Mouse (Mus musculus) cerebellum, postnatal 10 days (tissue): ENCODE data around the gene Krt10.
A peak's percentile ranks its signal among the peaks of the same experiment; 100 is the strongest.

ENCODE experiments used
- DNase-seq, 2 experiments: peaks; one replicate each; pipeline ENCODE4 v3.0.0; 2021; ENCODE audit warnings: mixed read lengths in 2 of 2

Krt10 gene

DNA sequence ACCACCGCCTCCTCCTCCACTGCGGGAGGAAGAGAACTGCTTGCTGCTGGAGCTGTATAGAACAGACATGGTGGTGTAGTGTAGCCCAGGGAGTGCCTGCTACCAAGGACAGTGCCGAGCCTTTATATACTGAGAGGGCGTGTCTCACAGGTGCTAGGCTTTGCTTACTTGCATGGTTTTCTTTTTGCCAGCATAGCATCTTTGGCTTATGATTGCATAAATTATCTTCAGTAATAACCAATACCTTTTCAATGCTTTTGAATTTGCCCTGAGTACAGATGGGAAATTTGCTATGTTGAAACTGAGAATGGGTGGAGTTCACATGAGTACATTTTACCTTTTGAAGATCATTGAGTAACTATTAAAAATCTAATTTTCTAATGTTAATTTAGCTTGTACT, at the start of gene Krt10:
TSS of gene Krt10 (minus strand) at position 101 of the 400 bp plus-strand sequence.
- DNase-seq: no peak

DNA sequence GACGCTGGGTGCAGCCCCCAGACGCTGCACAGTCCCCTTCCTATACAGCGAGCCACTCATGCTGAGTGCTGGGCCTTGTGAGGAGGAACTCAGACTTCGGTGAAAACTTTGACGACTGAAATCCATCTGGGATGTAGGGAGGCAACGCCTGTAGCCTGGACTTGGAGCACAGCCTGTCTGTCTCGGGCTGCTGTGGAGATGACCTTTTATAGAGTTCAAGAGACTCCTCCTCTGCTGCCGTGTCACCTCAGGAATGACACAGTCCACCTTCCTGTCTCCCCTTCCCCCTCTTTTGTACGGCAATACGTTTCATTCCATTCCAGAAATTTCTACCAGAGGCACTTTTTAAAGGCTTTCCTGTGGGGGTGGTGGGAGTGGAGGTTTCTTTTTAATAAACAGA, 48.8 kb upstream of the Krt10 start, which contains the start of gene Krt20:
TSS of gene Krt20 (minus strand) at position 179 of the 400 bp plus-strand sequence.
- no peak for DNase-seq

DNA sequence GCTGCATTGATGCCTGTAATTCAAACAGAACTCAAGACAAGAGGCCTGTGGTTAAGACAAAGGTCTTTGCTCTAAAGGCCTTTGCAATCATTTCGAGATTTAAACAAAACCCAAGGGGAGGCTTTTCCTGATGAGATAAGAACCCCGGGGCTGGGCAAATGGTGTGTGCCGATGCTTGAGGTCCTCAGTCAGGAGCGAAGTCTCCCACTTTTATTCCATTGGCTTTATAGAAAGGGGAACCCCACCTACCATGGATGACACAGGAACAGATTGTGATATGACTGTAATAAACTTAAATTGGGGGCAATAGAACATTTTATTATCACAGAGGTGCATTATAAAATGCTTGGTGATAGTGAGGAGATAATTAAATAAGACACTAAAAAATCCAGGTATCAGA, 47.5 kb upstream of the Krt10 start:
- DNase-seq: no peak

DNA sequence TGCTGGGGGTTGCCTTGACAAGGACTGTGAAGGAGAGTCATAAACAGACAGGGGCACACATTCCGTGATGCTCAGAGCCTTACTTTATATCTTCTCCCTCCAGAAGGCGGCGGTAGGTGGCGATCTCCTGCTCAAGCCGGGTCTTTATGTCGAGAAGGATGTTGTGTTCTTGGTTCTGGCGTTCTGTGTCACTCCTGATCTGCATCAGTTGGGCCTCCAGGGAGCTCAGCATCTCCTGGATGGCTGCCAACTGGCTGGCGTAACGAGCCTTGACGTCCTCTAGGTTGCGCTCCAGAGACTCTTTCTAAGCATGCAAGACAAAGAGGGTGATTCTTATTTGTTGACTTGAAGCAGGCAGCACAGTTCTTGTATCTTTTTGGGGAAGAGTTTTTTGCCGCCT, 41.5 kb upstream of the Krt10 start:
- DNase-seq: peak; percentile 70 to 74

DNA sequence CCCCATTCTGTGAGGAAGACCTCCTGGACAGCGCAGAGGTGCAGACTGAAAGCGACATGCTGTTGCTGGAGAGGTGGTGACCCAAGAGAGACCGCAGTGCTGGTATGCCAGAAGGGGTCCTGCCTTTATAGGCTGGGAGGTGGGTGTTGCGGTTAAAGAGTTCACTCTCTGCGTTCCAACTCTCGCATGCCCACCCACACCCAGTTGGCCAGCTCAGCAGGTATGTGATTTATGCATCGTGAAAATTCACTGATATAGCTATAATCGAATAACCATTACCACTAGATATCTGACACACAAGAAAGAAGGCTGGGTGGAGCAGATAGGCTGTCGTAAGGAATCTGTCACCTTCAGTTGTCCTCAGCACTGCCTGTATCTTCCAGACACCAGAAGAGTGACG, 33.0 kb upstream of the Krt10 start, which contains the start of gene Krt12:
TSS of gene Krt12 (minus strand) at position 101 of the 400 bp plus-strand sequence.
- DNase-seq: no peak

DNA sequence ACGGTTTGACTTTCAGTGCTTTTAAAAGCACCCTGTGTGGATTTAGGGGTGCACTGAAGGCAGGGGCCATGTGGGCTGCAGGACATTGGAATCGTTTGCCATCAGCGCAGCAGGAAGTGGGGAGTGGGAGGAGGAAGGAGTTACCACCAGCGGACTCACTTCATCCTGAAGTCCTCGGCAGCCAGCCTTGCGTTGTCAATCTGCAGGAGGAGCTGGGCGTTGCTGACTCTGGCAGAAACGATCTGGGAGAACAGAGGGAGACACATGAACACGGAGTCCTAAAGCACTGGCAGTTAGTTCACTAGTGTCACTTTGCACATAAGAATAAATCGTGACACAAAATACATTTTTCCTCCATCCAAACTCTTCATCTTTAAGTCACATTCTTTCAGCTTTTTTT, 31.4 kb upstream of the Krt10 start:
- DNase-seq: no peak

DNA sequence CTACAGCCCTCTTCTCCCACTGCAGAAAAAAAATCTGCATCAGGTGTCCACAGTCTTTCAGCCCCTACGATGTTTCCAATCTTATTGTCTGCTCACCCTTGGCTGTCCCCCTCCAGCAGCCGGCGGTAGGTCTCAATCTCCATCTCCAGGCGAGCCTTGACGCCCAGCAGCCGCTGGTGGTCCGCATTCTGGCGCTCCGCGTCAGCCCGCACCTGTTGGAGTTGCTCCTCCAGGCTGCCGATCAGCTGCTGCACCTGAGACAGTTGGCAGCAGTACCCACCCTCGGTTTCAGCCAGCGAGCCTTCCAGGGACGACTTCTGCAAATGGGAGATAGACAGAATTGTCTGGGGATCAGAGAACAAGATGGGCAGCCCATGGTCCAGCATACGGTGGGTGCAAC, 28.7 kb upstream of the Krt10 start:
- DNase-seq: peak; percentile 25 to 29

DNA sequence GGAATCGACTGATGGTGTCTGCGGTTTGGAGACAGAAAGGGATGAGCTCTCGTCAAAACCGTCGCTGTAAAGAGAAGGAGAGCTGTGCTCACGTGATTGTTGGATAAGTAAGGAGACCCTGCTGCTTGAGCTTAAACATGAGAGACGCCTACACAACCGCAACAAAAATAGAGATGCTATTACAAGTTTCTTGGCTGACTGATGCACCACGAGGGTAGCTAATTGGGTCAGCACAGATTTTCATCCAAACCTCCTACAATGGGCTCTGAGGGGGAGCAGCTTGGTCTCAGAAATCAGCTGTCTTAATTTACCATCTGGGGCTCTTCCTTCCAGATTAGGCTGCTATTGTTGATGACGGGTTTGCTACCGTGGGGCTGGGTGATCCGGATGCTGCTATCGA, 27.7 kb upstream of the Krt10 start:
- DNase-seq: no peak

DNA sequence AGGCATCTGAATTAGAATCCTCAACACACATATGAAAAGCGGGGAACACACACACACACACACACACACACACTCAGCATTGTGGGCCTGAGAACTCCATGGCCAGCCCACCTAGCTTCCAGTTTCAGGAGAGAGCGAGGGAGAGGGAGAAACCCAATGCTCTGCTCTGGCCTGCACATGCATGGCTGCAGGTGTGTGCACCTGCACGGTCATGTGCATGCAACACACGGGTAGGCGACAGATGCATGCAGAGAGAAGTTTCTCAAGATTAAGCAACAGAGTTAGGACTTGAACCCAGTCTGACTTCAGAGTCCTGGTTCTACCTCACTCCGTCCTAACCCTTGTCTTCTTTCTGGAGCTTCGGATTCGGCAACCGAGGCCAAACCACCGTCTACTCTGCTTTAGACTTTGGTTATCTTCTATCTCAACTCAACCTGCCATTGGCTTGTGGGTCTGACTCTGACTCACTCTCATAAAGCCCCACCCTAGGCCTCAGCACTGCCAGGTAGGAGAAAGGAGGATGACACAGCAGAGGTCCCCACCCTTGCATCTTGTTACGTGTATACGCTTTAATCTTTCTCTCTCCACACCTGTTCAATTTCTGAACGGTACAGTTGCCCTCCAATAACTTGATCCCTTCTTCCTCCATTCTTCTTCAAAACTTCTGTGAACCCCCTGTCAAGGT, 25.4 kb upstream of the Krt10 start:
- no peak for DNase-seq

DNA sequence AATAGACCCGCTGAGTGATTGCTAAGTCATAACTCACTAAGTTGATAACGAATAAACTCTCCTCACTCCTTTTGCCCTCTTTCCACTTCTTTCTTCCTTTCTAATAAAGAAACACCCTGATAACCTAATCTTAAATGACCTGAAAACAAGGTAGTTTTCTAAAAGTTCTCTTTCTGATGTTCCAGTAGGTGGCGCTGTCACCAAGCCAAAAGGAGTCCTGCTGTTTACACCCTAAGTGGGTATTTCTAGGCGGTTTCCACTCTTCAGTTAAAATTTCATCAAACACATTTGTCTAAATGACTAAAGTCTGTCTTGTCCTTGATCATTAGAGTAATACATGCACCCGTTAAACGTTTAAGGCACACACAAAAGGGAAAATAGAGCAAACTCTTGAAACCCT, 24.1 kb upstream of the Krt10 start:
- peak; percentile 46 to 54 for DNase-seq

DNA sequence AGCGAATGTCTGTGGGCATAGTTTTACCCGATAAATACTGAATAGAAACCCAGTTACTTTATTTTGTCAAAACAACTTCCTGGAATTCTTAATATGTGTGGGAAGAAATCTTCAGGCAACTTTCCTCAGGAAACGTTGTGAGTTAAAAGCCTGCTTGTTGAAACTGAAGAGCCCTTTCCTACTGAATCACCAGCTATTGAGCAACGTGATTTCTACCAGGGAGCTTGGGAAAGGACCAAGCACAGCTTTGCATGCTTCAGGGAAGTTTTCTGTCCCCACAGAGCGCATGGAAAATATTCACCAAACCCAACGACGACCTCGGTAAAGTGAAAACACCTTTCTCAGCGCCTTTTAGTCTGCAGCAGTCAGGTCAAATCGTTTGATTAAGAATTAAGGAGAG, 17.0 kb upstream of the Krt10 start:
- DNase-seq: no peak

DNA sequence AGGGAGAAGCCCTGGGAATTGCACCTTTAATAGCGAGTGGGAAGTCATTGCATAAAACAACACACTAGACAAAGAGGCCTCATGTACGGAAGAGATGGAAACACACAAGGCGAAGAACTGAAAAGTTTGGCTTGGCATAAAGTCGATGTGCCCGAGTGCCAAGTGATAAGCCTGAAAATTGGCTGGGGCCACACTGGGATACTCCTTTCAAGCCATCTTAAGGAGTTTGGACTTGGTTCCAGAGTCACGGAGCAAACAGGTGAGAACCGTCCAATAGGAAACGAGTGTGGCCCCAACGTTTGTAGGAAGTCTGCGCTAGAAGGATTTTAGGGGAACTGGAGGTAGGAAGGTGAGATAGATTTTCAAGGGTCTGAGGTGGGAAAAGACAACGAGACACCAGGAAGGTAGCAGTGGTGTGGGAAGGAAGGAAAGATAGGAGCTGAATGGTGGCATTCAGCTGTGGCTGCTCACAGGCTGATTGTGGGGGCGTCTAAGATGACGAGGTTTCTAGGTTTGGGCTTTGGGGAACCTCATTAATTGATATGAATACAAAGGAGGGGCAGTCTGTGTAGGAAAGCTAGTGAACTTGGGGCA, 10.9 kb upstream of the Krt10 start:
- DNase-seq: no peak

DNA sequence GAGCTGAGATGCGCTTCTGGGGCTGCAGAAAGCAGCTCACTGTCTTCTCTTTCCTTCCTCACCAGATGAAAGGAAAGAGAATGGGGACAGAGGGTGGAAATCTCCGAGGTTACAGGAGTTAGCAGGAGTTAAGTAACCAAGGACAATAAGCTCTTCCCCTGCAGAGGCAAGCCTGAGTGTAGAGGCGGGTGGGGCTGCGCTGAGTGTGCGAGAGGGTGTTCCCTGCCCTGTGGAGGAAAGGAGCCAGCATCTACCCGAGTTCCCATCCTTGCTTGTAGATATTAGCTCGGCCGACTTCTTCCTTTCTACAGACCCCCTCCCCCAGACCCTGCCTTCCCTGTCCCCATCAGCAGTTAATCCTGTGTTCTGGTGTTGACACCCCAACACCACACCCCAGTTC, 9.7 kb upstream of the Krt10 start:
- DNase-seq: no peak

DNA sequence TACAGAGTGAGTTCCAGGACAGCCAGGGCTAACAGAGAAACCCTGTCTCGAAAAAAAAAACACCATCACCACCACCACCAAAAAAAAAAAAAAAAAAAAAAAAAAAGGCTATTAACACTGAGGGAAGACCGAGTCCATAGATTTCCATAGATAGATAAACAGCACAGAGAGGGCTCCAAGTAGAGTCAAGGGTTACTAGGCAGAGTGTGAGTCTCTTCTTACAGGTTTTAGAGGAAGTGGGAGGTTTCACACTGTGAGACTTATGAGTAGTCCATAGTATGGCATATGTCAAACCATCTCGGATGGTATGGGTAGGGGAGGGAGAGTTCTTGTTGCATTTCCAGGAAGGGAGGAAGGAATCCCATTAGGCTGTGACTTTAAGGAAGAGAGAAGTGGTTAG, 8.9 kb upstream of the Krt10 start:
- no peak for DNase-seq

DNA sequence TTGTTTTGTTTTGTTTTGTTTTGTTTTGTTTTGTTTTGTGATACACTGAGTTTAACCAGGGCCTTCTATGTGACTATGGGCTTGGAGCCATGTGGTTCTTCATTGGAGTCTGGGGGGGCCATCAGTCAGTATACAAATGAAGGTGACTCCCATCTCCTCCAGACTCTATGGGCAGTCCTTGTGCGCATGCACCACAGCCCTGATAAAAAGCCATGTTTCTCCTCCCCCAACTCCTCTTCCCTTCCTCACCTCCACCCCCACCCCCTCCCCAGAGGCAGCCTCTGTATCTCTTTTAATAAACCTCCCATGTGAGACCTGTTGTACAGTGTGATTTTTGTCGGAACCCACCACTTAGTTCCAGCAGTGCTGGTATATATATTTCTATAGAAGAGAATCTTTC, 7.5 kb upstream of the Krt10 start:
- DNase-seq: no peak

DNA sequence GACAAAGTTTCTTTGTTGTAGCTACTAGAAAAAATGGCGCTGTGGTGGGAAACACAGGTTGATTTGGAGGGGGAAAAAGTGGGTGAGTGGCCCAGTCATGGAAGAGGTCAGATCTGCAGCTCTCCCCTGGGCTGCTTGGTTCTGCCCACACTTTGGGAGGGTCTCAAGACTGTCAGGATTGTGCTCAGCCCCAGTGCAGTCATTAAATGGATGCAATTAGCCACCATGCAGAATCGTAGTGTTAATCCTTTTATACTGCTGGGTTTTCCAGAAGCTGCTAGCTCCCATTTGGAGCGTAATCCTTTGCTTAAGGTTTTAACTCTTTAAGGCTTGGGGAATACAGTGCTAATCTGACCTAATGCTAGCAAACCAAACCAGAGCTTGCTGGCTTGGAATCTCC, 6.9 kb upstream of the Krt10 start:
- no peak for DNase-seq

DNA sequence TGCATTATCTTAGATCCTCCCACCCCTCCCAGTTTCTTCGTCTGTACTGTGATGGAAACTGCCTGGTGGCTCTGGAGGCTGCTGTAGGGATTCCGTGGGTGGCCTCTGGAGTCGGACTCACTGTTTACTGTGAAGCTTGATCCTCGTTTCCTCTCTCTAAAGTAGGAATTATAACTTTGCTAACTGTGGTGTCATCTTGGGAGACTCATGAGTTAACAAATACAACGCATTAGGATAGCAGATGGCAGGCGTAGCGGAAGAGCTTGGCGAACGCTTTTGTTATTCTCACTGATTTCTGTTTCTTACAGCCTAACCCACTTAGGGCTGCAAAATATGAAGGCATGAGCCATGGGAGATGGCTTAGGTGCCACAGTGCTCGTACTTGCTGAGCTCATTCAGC, 3.3 kb upstream of the Krt10 start:
- DNase-seq: no peak

DNA sequence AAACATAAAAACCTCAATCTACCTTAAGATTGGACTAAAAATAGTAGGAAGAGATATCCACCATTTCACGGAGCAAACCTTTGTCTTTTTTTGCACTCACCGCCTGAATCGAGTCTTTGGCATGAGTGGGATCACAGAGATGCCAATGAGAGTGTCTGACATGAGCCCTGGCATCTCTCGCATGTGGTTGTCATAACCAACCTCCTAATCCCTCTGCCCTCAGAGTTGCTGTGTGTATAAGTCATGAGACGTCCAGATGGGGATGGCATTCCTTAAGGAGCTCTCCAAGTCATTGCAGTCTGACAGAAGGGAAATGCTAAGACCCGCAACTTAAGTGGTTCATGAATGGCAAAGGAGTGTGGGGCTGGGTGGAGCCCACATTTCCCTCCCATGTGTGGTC, 2.2 kb upstream of the Krt10 start:
- peak; percentile 42 to 45 for DNase-seq

DNA sequence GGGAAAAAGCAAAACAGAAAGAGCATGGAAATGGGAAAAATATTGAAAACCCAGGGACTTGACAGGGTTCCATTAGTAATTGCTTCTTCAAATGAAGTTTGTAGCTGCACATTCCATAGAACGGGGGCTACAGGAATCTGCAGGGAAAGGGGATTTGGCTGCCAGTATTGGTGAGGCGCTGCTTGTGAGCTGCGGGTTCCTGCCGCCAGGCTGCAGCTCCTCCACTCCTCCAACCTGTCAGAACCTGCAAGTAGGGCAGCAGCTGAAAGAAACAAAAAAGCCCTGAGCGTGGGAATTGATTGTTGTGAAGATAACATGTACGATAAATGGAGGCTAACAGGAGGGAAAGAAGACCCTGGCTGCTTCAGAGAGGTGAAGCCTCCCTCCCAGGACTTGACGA, 1.7 kb upstream of the Krt10 start:
- peak in 1 of 2 experiments; percentile 16 for DNase-seq

DNA sequence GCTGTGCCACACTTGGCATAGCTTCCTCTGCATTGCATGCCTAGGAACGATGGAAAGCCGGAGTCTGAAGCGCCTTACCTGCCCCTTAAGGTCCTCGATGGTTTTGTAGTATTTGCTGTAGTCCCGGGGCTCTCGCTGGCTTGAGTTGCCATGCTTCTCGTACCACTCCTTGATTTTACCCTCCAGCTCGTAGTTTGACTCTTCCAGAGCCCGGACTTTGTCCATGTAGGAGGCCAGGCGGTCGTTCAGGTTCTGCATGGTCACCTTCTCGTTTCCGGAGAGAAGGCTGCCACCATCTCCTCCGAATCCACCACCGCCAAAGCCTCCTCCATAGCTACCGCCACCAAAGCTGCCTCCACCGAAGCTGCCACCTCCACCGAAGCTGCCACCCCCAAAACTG, 503 bp downstream of the Krt10 start:
- DNase-seq: no peak

DNA sequence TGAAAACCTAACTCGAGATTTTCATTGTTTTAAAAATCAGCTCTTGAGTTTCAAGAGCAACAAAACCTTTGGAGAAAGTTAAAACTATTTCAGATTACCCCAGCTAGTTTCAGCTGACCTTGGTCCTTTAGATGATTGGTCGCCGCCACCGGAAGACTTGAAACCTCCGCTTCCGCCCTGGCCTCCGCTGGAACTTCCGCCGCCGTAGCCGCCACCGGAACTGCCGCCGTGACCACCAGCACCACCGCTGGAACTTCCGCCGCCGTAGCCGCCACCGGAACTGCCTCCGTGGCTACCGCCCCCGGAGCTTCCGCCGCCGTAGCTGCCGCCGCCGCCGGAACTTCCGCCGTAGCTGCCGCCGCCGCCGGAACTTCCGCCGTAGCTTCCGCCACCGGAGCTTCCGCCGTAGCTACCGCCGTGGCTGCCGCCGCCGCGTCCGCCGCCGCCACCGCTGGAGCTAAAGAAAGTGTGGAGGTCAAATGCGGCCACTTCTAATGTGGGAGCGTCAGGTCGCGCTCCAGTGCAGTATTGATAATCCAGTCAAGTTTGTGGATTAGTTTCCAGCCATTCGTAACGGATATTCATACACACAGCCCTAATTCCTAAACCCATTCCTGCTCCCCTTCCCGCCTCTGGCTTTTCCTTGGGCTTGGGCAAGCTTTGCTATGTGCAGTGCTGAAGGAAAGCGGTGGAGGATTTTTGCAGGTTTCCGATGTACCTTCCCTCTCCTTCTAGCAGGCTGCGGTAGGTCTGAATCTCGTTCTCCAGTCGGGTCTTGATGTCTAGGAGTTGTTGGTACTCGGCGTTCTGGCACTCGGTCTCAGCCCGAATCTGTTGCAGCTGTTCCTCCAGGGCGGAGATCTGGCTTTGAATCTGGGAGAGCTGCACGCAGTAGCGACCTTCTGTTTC, 3.1 kb downstream of the Krt10 start:
- peak; percentile 93 to 94 for DNase-seq

DNA sequence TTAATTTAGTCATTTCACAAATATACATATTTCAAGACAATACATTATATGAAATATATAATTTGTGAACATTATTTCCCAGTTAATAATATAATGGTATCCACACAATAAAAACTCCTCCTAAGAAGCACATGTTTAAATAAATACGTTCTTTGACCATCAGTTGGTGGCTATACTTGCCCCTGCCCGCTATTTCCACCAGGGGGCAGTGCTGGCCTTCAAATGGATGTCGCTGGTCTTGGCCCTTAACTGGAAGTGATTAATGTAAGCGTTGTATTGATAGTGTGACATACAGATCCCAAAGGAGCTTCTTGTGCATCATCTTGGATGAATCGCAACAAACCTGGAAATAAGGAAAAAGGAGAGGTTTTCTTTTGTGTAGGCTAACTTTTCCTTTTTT, 9.6 kb downstream of the Krt10 start:
- DNase-seq: peak; percentile 88 to 91

DNA sequence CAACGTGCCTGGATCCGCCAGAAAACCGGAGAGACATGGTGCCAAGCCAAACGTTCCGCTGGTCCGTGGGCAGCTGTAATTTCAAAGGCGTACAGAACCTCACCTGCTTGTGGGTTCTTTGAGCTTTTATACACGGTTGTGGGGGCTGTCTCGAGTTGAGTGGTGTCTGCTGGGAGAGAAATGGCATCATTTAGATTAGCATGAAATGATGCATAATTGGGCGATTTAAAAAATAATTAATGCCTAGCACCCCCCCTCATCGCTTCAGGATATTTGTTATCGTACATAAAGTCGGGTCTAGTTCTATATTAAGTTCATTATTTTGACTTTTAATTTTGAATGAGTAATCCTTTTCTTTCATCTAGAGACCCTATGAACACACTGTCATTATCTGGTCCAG, 14.4 kb downstream of the Krt10 start, which contains the start of gene Krt28:
TSS of gene Krt28 (minus strand) at position 101 of the 400 bp plus-strand sequence.
- no peak for DNase-seq
